Mouse (Mus musculus) small intestine, adult 2 months (tissue): ENCODE measurements at regions not wholly inside any gene's neighbourhood (a gene's known extent, or its start where the extent isn't known, plus 50 kb on each side); places are given as distances from the start of the nearest gene placed in this dataset.

Source experiments
- H3K27ac ChIP-seq: fragments of 200-500 bp; 2 replicates; pipeline ENCODE4 v1.5.1; 2012; ENCODE audit warnings: low read depth, low read length, control low read depth, inconsistent platforms; ENCODE audit not compliant: insufficient read depth
- H3K27me3 ChIP-seq: fragments of 200-500 bp; 2 replicates; pipeline ENCODE4 v1.6.1; 2012; ENCODE audit warnings: mild to moderate bottlenecking, moderate library complexity, low read length, inconsistent platforms; ENCODE audit not compliant: control insufficient read depth, insufficient read depth
- H3K36me3 ChIP-seq: fragments of 200-500 bp; 2 replicates; pipeline ENCODE4 v1.6.1; 2012; ENCODE audit warnings: mild to moderate bottlenecking, low read length, control low read depth, inconsistent platforms; ENCODE audit not compliant: control insufficient read depth, insufficient read depth
- H3K4me1 ChIP-seq: fragments of 200-500 bp; 2 replicates; pipeline ENCODE4 v1.6.1; 2012; ENCODE audit warnings: low read length, inconsistent platforms, mixed read lengths; ENCODE audit not compliant: control insufficient read depth, insufficient read depth, insufficient read length
- H3K4me3 ChIP-seq: fragments of 200-500 bp; 2 replicates; pipeline ENCODE4 v1.5.1; 2012; ENCODE audit warnings: low read depth, mild to moderate bottlenecking, control low read depth, inconsistent platforms, low read length, moderate library complexity
- CTCF ChIP-seq: fragments of 200-500 bp; IDR thresholded peaks from 2 replicates; pipeline ENCODE4 v1.5.1; 2012; ENCODE audit warnings: low read depth, mild to moderate bottlenecking, control low read depth, inconsistent platforms, low read length, moderate library complexity, mixed read lengths; ENCODE audit not compliant: insufficient replicate concordance, insufficient read length; ENCODE audit errors: extremely low read depth
- POLR2A ChIP-seq: fragments of 200-500 bp; IDR thresholded peaks from 2 replicates; pipeline ENCODE4 v1.6.1; 2012; ENCODE audit warnings: low read depth, mild to moderate bottlenecking, control low read depth, inconsistent platforms, low read length, moderate library complexity
- whole genome bisulfite sequencing: fragments of 180-500 bp; shearing (Covaris S2); methylation state at CpG from one replicate; pipeline ENCODE4 v1.1.7; 2018; 5-methylcytosine and 5-hydroxymethylcytosine counted together

- no peak overlapping the region for H3K27ac ChIP-seq
- H3K27me3 ChIP-seq, result no peaks in the 10 kb centered on the region
- H3K36me3 ChIP-seq, result no peaks in the 10 kb centered on the region
- H3K4me1 ChIP-seq, result no peaks in the 10 kb centered on the region
- TF ChIP-seq POLR2A (no peak), CTCF (no peak)
- WGBS, result 62% methylated on average over 6 of the region's 7 CpGs
- H3K4me3 ChIP-seq, result no peak overlapping the region
These were observed 120.2 kb upstream of the Usp9x start for GRCm38 (mm10) chrX:12950928-12951660.

- no peaks in the 10 kb centered on the region for H3K27me3 ChIP-seq
- no peaks in the 10 kb centered on the region for H3K4me1 ChIP-seq
- no peak overlapping the region for H3K4me3 ChIP-seq
- no peaks in the 10 kb centered on the region for H3K36me3 ChIP-seq
- no peak overlapping the region for H3K27ac ChIP-seq
- 77% methylated on average over 5 of the region's 5 CpGs for WGBS
- TF ChIP-seq CTCF (no peak), POLR2A (no peak)
These were observed 128.8 kb upstream of the Usp9x start for GRCm38 (mm10) chrX:12942451-12942850.

DNA sequence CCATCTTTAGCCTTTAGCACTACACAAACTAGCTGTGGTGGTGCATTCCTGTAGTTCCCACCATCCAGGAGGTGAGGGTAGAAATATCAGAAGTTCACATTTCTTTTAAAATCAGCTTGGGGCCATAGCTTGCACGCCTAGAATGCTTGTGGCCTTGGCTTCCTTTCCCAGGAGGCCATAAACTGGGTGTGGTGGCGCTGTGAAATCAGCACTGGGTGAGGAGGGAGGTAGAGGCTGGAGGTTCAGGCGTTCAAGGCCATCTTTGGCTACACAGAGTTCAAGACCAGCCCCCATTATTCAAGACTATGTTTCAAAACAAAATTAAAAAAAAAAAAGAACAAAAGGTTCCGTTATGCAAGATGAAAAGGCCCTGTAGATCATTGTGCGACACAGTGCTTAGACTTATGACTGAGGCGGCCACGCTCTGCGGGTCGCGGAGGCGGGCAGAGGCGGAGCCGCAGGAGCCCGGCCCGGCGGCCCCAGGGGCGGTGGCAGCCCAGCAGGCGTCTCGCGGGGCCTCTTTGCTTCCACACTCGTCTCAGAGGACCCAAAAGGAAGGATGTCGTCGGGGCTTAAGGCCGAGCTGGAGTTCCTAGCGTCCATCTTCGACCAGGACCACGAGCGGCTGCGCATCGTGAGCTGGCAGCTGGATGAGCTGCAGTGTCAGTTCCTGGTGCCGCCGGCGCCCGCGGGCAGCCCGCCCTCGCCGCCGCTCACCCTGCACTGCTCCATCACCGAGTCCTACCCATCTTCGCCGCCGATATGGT is 134.7 kb upstream of the Usp9x start:
- H3K4me3 ChIP-seq, result peak overlapping the region; percentile 69
- 17% methylated on average over 43 of the region's 43 CpGs for WGBS
- no peaks in the 10 kb centered on the region for H3K27me3 ChIP-seq
- no peak overlapping the region for H3K27ac ChIP-seq
- TF ChIP-seq CTCF (no peak), POLR2A (no peak)
- peaks cover 2% of the 10 kb centered on the region; the same call in 1 of the 2 replicates for H3K4me1 ChIP-seq
- no peaks in the 10 kb centered on the region for H3K36me3 ChIP-seq

- Histone ChIP-seq H3K4me1 (peaks cover 2% of the 10 kb centered on the region; the same call in 1 of the 2 replicates), H3K27me3 (no peaks in the 10 kb centered on the region), H3K27ac (no peak overlapping the region), H3K36me3 (no peaks in the 10 kb centered on the region), H3K4me3 (no peak overlapping the region)
- TF ChIP-seq CTCF (no peak), POLR2A (no peak)
- WGBS, result 88% methylated on average over 4 of the region's 4 CpGs
These were observed 137.9 kb upstream of the Usp9x start for GRCm38 (mm10) chrX:12933294-12933807.

DNA sequence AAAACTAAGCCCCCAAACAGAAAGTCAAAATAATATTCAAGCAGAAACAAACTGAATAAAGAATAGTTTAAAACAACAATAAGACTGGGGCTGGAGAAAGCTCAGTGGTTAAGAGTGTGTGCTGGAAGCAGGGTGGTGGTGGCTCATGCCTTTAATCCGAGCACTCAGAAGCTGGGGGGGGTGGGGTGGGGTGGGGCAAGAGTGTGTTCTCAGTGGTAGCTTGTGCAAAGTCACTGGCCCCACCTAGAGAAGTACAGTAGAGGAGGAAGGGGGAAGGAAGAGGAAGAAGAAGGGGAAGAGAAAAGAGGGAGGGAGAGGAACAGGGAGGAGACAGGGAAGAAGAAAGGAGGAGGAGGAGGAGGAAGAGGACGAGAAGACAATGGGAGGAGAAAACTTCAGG is 141.1 kb upstream of the Usp9x start:
- H3K27me3 ChIP-seq, result no peaks in the 10 kb centered on the region
- WGBS, result 57% methylated on average over 2 of the region's 2 CpGs
- no peak overlapping the region for H3K27ac ChIP-seq
- H3K36me3 ChIP-seq, result no peaks in the 10 kb centered on the region
- no peak overlapping the region for H3K4me3 ChIP-seq
- TF ChIP-seq CTCF (no peak), POLR2A (no peak)
- no peaks in the 10 kb centered on the region for H3K4me1 ChIP-seq

- Histone ChIP-seq H3K36me3 (no peaks in the 10 kb centered on the region), H3K27ac (no peak overlapping the region), H3K4me3 (no peak overlapping the region), H3K27me3 (no peaks in the 10 kb centered on the region), H3K4me1 (no peaks in the 10 kb centered on the region)
- TF ChIP-seq POLR2A (no peak), CTCF (no peak)
- 66% methylated on average over 11 of the region's 11 CpGs for WGBS
These were observed 143.3 kb upstream of the Usp9x start for GRCm38 (mm10) chrX:12927797-12928589.
